Mouse (Mus musculus) cerebellum, postnatal 4 days (tissue): Measurements from ENCODE around the gene Trf.
"Not testable (repeated sequence)": the region's sequence is repeated elsewhere in the genome, so short reads cannot be mapped to it uniquely, and the experiment has no call there.

Source experiments
- DNase-seq, 2 experiments: peaks; one replicate each; pipeline ENCODE4 v3.0.0; 2022; ENCODE audit warnings: low spot score in 2 of 2, mixed read lengths in 1 of 2

The Trf gene

DNA sequence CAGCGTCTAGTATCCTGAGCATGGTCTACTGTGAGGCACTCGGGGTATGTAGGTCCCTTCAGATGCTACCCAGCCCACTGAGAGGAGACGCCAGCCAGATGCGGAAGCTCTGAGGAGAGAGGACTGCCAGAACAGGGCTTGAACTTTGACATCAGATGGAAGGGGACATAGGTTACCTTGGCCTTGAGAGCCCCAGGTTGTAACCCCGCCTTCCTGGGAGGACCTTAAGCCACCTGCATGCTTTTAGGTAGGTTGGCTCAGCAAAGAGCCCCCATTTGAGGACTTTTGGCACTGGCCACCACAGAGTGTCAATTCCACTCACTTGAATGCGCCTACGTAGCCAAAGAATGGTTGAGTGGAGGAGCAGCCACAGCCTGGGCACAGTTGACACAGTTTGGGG is 5.5 kb downstream of the Trf start:
- DNase-seq: no peak

DNA sequence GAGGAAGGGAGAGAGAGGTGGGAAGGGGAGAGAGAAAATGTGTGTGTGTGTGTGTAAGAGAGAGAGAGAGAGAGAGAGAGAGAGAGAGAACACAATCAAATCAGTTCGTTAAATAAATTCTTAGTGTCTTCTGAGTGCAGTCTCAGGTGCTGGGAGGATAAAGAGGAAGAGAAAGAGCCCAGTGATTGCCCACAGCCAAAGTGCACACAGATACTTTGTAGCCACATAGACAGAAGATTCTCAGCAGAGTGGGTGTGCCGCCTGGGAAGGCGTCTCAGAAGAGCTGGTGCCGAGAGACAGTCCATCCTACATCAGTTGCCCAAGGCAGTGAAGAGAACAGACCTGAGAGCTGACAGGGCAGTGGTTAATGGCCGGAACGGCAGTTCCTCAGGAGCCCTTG is 16.0 kb downstream of the Trf start:
- no peak for DNase-seq

DNA sequence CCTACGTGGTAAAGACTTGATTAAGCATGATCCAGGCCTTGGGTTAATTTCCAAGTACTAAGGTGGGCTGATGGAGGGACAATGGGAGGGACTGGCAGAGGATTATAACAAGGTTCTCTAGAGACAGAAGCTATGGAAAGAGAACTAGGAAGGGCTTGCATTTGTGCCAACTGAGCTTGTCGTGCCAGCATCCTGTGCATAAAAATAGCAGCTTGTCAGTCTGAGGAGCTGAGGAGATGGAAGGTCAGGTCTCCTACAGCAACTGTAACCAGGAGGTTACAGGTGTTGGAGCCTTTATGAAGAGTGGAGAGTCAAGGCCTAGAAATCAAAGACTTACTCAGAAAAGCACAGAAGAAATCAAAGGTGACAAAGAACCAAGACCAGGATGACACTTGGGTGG is 16.6 kb downstream of the Trf start:
- no peak for DNase-seq

DNA sequence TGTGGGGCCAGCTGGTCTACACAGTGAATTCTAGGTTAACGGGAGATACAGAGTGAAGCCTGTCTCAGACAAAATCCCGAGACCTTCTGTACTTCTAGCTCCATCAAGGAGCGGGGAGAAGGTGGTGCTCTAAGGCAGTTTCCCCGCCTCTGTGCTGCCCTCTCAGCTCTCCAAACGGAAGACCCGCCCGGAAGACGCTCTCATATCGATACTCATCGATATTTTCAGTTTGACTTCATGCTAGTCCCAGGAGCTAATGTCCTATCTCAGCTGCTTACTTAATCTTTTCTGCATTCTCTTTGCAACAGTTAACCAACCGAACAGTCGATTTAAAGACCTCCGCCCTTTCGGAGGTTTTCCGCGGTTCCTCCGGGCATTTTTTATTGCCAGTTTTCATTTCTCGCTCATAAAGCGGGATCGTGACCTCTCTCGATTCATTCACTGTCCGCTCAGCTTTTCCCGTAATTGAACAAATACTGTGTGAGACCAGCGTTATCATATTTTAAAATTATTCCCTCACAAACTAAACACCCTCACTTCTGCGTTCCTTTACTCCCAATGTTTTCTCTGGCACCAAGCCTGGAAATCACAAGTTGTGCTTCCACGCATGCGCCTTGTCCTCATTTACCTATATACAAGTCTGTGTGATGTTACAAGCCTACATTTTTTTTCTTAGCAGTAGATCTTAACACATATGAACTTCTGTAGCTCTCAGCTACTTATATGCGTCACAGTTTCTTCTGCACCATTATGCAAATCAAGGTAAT is 17.4 kb downstream of the Trf start:
- DNase-seq: no peak

DNA sequence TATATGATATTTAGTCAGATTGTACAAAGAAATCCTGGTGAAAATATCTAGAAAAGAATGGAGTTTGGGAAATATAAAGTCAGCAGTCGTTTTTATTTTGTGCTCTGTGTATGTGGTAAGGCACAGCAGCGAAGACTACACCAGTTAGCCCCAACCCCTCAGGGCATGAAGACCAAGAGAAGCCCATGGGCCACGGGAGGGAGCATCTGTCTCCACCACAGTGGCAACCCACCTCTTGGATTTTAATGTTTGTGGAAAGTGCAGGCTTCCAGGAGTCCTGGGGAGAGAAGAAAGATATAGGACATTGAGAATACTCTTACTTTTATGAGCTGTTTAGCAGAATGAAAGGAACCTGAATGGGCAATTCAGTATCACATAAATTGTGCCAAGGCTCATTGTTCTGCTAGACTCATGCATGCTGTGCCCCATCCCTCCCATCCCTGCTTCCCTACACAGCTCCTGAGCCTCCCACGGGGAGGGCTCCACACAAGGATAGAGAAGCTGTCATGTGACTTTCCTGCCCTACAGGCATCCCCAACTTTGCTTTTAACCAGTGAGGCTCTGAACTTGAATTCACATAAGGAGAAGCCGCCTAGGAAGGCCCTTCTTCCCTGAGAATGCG is 21.3 kb downstream of the Trf start:
- DNase-seq: no peak

DNA sequence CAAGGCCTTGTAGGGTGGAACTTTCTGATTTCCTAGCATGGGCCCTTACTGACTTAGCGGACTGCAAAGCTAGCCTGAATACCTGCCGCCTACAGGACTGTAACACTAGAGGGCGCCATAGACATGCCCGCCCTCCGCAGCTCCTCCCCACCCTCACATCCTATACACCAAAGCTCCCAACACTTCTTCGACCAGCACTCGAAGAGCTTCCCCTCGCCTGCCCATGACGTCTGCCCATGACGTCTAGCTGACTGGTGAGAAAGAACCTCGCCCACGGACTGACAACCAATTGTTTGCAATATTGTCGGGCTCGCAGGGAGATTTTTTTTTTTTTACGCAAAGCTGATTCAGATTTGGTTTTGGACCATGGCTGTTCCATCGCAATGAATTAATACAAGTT is 22.4 kb downstream of the Trf start:
- DNase-seq: peak in 1 of 2 experiments; percentile 57

DNA sequence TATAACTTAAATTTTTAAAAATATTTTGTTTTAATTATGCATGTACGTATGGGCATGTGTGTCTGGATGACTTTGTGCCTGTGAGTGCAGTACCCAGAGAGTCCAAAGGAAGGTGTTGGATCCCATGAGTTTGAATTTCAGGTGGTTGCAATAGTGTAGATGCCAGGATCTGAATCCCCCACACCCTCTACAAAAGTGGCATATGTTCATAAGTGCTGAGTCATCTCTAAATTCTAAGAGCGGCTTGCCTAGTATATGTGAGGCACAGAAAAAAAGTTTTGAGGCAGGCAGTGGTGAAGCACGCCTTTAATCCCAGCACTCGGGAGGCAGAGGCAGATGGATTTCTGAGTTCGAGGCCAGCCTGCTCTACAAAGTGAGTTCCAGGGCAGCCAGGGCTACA is 24.5 kb downstream of the Trf start:
- no peak for DNase-seq

DNA sequence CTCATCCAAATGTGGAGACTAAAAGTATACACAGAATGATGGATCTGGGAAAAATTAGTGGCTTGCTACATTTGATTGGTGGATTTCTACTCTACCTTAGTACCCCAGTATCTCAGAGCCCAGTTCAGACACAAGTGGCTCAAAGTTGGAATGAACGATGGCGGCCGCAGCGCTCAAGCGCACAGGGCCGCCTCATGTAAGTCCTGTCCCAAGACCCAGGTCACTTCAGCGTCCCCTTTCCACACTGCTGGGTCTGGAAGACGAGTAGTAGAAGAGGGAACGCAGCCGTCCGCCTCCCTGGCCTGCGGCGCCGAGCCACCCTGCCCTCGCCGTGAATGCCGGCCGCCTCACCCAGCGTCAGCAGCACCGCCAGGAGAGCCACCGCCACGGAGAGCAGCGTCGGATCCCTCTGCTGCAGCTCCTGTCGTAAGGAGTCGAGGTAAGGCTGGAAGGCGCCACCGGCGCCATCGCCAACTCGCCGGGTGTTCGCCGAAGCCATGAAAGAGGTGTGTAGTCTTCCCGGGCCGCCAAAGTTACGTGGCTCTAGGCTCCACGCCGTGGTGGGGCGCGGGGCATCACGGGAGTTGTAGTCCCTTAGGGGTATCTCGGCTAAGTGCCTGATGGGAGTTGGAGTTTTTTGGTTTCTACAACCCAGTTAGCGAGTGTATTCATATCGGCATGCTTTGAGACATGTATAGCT is 28.5 kb downstream of the Trf start, which contains the start of gene Srprb:
Srprb (minus strand) TSS at position 577 of the 700 bp plus-strand sequence.
- peak; percentile 84 to 90 for DNase-seq

DNA sequence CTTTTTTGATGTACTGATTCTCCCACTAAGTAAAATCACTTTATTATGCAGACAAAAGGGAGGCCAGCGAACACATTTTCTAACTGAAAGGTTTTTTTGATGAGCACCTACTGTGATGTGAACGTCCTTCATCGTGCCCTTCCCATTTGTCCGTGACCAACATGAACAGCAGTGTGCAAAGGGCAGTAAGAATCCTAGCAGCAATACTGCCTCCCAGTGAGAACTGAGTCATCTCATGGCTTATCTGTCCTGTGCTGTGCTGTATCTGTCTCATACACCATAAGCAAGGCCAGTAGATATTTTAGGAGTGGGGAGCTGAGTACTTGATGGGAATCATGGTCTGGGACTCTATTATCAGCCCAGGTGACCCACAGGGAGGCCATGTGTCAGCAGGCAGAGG is 41.8 kb downstream of the Trf start:
- DNase-seq: no peak

DNA sequence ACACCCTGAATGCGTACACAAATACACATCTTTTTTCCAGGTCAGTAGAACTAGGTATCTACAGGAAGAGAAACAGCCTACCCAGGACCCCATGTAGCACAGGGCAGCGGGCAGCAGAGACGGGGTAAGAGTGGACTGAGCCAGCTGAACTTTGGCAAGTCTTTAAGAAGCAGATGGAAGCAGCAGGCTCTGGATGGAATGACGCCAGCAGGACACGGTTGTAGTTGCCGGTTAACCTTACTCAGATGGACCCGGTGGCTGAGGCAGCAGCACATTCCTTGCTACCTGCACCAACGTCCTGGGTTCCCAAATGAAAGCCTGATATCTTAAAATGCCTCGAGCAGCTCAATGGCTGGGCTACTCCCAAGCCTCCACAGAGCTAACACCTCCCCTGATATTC is 43.5 kb downstream of the Trf start:
- peak in 1 of 2 experiments; percentile 77 for DNase-seq

DNA sequence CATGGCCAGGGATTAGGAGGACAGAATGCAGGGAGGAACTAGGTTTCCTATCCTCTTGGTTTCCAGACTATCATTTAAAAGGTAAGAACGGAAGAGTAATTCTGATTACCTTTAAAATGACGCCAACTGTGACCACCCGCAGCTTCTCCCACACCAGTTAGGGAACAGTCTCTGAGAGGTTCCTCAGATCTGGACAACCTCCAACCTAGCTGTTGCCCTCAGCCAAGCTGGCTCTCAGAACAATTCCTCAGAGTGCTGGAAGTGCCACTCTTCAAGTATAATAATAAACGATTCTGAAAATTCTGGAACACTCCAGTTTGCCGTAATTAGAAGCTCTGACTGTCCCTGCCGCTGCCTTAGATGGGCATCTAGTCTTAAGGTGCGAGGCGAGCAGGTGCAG is 44.3 kb downstream of the Trf start:
- no peak for DNase-seq

DNA sequence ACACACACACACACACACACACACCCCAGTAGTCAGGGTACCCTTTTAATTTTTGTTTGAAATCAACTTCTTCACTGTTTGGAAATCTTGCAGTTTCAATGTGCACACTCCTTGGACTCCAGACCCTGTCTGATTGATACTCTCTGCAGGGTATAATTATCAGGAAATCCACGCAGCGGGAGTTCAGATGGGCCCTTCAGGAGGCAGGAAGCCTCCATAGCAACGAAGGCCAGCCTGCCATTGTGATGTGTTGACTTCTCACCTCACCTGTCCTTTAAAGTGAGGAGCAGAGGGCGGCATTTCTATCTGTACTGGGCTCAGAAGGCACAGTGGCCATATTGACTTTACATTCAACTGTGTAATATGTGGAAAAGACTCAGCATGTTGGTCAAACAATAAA is 45.4 kb downstream of the Trf start:
- no peak for DNase-seq

DNA sequence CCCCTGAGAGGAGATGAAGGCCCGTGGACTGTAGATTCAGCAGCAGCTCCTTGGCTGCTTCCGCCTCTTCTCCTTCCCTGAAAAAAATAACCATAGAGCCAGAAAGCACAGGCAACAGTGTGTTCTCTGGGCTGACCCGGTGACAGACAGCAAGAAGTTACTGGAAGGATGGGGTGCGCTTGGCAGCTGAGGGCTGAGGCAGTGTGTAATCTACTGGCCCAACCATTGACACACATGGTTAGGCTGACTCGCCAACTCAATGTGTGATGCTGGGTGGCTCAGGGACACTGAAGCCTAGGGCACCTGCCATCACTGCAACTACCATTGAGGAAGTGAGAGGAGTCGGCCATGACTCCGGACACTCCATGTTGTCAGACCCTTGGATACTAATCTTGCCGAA is 48.4 kb downstream of the Trf start:
- DNase-seq: no peak

DNA sequence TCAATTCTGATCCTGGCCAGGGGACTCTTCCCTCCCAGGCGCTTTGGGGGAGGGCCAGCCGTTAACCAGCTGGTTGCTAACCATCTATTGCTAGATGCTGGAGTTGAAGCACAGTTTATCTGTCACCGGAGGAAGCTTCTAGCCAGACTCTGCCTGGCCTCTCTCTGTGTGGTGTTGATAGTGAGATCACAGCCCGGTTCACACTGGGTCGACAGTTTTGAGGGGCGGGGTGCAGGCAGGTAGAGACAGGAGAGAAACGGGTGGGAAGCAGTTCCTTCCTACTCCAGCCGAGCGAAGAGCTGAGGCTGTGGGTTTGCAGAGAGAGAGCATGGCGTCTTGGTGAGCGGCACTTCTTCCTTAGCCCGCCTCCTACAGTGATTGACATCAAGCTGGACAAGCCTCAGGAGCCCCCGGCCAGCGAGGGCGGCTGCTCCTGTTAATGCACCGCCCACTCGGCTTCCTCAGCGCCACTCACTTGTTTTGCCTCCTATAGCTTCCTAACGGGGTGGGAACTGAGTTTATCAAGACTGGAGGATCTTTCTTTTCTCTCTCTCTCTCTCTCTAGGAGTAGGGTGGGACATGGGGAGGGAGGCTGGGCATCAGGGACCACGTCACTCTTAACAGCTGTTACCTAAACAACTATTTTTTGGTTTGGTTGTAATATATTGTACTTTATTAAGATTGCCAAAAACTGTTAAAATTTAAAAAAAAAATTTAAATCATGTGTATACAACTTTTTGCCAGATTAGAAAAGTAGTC is 49.3 kb downstream of the Trf start:
- peak in 1 of 2 experiments; percentile 57 for DNase-seq

DNA sequence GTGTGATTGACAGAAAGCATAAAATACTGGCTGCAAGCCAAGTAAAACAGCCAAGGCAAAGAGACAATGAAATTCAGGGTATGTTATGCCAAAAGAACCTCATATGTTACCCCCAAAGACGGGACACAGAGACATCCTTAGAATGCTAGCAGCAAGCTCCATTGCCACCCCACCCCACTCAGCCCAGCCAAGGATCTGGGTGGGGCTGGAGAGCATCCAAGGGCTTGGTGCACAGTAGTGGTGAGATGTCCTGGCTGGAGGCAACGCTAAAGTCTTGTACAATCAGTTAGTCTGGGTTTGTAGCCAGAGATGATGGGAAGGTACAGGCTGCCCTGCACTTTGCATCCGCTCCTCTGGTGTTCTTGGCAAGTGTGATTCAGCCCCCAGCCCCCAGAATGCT is 49.9 kb downstream of the Trf start:
- DNase-seq: peak in 1 of 2 experiments; percentile 50

DNA sequence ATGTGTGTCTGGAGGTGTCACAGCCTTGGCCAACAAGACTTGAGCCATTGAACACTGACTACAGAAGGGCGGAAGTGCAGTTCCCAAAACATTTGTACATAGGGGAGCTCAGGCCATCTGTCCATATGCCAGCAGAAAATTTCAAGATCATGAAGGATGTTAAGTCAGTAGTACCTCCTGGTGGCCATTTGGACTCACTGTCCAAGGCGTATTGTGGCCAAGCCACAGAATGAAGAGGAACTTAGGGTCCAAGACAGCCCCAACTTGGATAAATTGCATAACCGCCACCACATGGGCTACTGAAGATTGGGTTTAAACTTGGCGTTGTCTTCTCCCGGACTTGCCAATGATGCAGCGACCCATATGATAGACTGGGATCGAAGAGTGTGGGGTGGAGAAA is 54.6 kb downstream of the Trf start:
- DNase-seq: no peak

DNA sequence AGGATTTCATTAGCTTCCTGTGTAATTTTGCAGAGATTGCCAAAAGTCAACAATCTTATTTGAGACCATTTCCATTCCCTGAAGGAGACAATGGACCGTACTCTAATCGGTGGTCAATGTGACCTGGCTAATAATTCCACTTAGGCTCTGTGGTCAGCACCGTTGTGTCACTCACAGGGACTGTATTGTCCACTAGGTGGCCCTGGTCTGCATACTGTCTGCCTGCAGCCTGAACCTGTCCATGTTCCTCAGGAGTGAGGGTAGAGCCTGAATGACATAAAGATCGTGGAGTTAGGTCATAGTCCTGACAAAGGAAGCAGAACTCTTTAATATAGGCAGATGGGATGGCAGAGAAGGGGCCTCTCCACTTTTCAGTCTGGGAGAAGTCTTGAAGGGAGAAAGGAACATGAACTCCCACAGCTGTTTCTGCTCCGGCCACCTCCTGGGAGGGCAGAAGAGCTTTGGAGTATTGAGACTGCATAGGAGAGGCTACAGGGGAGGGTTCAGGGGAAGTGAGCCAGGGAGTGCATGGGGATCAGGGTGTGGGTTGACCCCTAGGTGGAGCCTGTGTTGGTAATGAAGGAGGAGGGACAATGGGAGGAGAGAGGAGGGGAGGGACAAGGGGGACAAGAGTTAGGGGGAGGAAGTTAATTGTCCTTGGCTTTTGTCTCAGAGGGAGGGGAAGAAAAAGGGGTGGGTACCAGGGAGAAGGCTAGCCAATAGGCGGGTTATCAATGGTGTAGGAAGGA is 55.3 kb downstream of the Trf start:
- no peak for DNase-seq

DNA sequence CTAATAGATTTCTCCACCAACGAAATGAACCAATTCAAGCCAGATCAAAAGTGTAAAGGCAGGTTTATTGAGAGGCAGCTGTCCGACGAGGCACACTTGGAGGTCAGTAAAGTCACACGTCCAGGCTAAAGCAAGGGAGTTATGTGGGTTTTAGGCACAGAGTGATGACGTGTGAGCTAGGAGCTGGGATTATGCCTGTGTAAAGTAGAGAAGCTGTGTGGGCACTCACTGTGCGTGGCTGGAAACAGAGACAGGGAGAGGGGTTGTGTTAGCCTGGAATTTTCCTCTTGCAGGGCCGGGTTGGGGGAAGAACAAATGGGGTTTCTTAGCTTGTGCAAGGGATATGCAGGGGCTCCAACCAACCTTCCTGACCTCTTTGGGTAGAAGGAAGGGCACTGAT is 61.5 kb downstream of the Trf start:
- no peak for DNase-seq

DNA sequence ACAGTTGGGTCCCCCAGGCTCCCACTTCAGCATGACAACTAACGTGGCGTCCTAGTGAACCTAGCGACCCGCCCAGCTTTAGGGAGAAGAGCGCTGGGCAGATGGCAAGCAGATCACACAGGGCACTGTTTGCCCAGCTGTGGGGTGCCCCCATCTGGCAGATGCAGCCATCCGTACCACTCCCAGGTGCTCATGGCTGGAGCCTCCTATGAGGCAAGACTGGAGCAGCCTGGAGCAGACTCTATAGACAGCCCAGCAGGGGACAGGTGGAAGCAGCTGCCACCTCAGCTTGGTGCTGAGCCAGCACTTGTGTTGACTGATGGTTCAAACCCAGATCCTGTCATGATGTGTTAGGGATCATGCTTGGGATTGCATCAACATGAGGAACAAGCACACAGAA is 62.2 kb downstream of the Trf start:
- peak in 1 of 2 experiments; percentile 72 for DNase-seq

DNA sequence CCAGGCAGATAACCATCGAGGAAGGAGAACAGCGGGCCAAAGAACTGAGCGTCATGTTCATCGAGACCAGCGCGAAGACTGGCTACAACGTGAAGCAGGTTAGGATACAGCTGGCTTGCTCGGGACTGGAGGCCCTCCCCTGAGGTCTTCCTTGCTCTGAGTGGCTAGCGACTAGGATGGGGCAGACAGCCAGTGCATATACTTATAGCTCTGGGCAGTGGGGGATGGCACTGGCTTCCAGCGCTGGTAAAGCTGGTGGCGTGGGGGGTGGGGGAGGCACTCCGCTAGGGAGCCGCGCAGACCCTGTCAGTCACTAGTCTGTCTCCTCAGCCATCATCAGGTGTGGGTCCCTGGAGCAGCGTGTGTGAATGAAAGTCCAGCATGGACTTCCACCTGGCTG is 66.4 kb downstream of the Trf start:
- DNase-seq: no peak

DNA sequence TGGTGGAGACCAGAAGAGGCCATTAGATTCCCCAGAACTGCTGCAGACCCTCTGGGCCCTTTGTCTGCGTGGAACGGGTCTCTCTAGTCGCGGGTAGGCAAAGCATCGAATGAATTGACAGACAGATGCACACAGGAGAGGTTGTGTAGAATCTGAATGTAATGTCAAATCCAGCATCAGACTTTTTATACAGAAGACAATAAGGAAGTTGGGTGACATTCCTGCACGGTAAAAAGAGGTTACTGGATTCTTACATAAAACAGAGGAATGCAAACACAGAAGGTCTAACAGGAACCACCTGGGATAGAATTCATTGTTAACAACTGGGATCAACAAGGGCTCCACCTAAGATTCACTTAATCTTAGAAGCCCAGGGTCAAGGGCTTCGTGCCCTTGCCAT is 75.1 kb downstream of the Trf start:
- not testable (repeated sequence) for DNase-seq
